Mouse (Mus musculus) left cerebral cortex, postnatal 25 days (tissue): ENCODE results near the gene Jmy. TPM values are rescaled to one million over a fixed set of nuclear protein-coding genes. Genes with fewer than 3 reads are reported as not detected.
A peak's percentile ranks its signal among the peaks of the same experiment; 100 is the strongest.

Source experiments
- DNase-seq, 2 experiments: peaks; one replicate each; pipeline ENCODE4 v3.0.0; 2022; ENCODE audit warnings: low spot score in 2 of 2, mixed read lengths in 1 of 2
- intact Hi-C: fragments of 180-260 bp; cut with DNase I; formaldehyde crosslinking; loops from one replicate; pipeline ENCODE4 v1.15.1; 2025
- total RNA-seq, 2 experiments: library from RNA; stranded (reverse); gene quantifications; 2 replicates each; pipeline ENCODE4 v1.2.3; 2021

The Jmy gene
- total RNA-seq, 2 experiments from 2014 or later = 35.0 to 41.9 TPM

DNA sequence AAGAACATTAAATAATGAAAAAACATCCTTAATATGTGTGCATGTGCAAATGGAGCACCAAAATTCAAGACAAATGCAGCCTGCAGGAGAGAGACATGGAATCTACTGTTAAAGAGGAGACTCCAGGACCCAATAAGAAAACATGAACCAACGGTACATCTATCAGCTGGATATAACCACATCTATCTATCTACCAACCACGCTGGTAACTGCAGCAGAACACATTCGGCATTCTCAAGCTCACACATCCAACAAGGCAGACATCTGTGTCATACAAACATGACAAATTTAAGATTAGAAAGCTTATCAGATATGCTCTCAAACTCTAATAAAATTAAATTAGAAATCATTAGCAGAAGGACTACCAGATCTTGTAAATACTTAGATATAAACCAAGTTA is 21.3 kb downstream of the Jmy start:
- intact Hi-C loops = no loop called here

DNA sequence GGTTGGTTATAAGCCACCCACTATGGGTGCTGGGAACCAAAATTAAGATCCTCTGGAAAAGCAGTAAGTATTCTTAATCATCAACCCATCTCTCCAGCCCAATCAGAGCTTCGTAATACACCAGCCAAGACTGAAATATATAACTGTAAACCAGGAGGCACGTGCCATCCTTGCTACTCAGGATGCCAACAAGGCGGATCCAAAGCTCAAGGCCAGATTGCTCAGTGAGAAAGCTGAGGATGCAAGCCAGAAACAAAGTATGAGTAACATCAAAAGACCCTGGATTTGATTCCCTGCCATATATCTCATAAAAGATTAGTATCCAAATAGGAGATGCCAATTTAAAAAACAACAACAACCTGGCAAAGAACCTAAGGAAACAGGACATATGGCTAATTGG is 31.3 kb downstream of the Jmy start:
- intact Hi-C loops = no loop called here
- no peak for DNase-seq

More for the DNA sequence above, 21.3 kb downstream of the Jmy start:
- no peak for DNase-seq

DNA sequence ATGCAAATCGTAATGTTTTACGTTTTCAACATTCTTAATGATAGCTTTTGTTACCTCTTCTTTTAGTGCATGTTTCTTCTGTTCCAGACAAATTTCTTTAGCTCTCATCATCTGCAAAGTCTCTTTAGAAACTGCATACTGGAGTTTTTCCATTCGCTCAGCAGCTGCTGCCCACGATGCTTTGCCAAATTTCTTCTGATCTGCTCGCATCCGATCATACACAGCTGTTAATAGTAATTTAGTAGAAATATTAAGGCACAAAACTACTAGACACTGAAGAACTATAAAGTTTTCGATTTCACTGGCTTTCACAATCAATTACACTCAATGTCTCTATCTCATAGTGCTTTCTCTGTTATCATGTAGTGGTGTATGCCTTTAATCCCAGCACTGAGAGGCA is 40.0 kb downstream of the Jmy start:
- no peak for DNase-seq
- intact Hi-C loops = no loop called here

DNA sequence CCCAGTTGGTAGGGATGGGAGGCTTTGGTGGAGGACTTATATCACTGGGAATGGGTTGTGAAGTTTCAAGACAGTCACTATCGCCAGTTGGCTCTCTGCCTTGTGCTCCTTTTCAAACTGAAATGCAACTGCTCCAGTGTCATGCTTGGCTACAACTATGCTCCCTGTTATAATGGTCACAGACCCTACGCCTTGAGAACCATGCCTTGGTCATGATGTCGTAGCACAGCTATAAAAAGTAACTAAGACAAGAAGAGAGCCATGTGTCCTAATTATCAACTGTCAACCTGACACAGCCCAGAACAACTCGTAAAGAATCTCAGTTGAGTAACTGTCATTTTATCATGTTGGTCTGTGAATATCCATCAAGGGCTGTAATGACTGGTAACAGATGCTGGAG is 41.0 kb downstream of the Jmy start:
- no peak for DNase-seq
- intact Hi-C loops = no loop called here

DNA sequence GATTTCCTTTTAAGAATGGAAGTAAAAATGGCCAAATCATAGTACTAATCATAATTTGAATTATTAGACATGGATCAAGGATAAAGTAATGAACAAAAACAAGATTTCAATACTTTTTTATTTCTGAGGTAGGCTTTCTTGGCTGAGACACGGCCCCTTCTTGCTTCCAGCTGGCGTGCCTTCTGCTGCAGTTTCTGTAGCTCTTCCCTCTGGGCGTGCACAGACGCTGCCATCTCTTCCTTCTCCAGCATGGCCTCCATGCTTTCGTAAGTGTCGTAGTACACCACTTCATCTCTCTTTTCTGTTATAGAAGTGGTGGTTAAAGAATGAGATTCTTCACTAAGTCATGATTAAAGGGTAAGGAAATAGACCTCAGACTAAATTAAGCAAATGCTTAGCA is 46.3 kb downstream of the Jmy start:
- DNase-seq = peak; percentile 34 to 65
- intact Hi-C loops = no loop called here

DNA sequence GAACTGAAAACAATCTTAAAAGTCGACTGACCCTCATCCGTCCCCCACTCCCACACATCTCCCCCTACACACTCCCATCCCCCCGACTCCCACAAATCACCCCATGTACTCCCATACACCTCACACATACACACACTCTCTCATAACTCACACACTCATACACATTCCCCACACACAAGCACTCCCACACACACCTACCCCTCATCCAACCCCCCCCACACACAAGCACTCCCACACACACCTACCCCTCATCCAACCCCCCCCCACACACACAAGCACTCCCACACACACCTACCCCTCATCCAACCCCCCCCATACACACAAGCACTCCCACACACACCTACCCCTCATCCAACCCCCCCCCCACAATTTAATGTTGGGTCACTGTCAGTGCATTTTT is 59.4 kb downstream of the Jmy start:
- intact Hi-C loops = loop anchor here (5.0 kb wide), 1 partner anchor 172 kb away; no protein-coding TSS in a partner anchor
- DNase-seq = no peak

DNA sequence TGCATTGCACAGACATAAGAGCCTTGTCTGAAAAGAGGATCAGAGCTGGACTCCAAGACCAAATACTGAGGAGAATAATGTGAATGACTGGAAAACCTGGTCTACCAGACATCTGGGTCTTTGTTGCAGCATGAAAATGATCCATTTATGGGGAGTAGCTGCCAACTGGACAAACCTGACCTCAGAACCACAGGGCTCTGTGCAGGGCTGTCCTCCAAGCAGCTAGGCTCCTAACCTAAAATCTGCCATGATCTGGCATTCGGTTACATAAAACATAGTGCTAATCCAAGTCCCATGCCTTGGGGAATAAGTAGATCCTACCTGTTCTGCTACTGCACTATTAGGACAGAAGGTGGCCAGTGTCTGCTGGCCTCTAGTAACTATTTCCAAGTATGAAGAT is 70.4 kb downstream of the Jmy start:
- intact Hi-C loops = loop anchor here (10.0 kb wide), 1 partner anchor 584 kb away; the partner anchor contains the start of gene Mtx3
- DNase-seq = no peak

DNA sequence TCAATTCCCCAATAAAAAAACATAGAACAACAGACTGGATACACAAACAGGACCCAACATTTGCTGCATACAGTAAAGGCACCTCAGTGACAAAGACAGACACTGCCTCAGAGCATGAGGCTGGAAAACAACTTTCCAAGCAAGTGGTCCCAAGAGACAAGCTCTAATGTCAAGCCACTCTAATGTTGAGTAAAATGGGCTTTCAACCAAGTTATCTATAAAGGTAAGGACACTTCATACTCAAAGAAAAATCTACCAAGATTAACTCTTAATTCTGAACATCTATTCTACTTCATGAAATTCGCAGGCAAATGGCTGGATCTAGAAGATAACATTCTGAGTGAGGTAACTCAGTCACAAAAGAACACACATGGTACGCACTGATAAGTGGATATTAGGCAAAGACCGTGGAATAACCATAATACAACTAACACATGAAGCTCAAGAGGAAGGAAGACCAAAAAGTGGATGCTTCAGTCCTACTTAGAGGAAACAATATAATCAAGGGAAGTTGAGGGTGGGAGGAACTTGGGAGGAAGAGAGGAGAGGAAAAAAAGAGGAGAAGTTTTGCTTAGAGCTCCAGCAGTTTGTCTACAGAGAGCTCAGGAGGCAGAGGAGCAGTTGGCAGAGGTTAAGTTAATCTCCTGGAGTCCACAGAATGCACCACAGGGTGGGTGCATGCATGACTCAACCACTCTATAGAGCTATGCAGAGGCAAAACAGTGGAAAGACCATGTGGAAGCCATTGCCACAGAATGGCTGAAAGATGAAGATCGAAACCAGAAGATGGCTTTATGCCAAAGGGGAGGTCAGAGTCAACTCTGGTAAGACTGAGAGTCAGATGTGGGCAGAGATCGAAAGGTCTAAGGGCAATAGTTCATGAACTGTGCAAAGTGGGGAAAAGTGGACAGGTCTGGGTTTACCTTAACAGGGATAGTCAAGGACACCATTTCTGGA is 71.4 kb downstream of the Jmy start:
- DNase-seq = no peak
- intact Hi-C loops = loop anchor here (10.0 kb wide), 1 partner anchor 583 kb away; the partner anchor contains the start of gene Mtx3

DNA sequence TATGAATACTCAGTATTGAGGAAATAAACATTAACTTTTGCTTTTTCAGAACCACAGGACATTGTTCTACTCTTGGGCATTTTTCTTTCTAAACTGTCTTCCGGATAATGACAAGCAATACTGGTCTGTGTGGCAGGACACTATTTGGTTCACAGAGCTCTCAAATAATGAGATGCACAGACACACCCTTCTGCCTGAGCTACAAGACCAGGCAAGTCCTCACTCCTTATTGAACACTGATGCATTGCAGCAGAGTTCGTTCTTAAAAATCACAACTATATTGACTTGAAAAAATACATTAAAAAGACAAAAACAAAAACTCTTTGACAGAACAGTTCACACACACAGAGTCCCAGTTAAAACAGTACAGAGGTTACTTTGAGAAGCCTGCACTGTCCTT is 76.4 kb downstream of the Jmy start:
- no peak for DNase-seq
- intact Hi-C loops = loop anchor here (10.0 kb wide), 1 partner anchor 578 kb away; the partner anchor contains the start of gene Mtx3

DNA sequence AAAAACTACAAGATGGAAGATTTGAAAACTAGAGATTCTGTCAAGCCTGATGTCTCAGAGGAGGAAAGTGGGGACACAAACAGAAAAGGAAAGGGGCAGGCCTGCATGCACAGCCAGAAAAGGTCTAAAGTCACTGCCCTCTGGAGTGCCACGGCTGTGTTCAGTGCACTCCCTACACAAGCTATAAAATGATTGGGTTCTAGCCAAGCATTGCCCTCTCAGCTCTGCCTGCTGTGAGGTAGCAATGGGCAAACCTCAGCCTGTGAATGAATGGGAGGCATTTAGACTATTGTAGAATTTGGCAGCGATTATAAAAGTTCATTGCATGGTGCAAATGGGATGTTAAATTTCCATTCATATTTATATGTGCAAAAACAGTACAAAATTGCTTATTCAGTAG is 79.8 kb downstream of the Jmy start:
- intact Hi-C loops = loop anchor here (10.0 kb wide), 1 partner anchor 575 kb away; the partner anchor contains the start of gene Mtx3
- DNase-seq = no peak

DNA sequence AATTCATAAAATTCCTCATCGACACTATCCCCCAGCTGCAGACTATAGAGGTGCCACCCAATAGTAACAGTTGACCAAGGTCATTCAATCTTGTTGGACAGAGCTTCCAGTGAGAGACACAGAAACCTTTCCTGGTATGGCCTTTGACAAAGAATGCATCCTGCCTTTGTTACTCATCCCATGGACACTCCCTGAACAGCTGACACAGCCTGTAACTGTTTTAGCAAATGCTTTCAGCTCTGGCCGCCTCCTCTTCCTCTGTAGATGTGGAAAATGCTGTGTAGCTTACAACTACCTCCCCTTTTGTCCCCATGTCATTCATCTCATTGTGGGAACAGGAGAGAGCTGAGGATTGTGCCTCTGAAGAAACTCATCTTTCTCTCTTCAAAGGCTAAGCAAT is 81.3 kb downstream of the Jmy start:
- intact Hi-C loops = no loop called here
- no peak for DNase-seq

DNA sequence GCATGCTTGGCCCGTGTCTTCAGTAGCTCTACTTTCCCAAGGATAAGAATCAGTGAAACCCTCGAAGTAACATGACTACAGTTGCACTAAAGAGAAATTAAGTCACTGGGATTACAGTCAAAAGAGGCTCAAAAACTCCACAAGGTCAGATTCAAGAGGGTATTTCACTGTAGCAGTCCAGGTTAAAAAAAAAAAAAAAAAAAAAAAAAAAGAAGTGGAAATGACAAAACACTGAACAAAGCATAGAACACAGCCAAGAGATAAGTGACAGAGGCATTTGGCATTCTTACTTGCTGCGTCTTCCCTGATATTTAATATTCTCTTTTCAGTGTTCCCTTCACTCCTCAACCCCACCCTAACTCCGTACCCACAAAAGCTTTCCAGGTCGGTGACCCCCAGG is 84.6 kb downstream of the Jmy start:
- intact Hi-C loops = no loop called here
- DNase-seq = no peak

DNA sequence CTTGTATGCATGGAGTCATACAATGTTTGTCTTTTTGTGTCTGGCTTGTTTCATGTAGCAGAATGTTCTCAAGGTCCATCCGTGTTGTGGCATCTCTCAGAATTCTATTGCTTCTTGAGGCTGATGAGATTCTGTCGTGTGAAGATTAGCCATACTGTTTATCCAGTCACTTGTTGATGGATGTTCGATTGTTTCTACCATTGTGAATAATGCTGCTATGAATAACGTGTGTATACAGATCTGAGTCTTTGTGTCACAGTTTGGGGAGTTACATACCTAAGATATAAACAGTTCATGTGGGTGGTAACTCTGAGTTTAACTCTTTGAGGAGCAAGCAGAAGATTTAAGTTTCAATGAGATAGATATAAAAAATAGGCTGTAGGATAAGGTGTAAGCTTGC is 89.3 kb downstream of the Jmy start:
- intact Hi-C loops = no loop called here

DNA sequence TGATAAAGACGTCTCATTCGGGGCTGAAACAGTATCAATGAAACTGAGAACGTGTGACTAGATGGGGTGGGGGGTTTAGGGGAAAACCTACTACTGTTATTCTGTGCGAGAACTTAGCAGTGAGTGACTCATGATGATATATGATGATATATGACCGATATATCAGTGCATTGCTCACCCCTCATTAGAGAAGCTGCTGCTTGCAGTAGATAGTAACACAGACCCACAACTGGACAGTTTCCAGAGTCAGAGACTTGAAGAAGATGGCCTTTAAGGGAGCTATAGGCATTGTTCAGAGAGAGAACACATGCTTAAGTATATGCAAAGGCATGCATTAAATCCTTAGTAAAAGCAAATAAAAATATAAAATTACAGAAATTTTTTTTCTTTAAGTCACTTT is 92.8 kb downstream of the Jmy start:
- no peak for DNase-seq
- intact Hi-C loops = loop anchor here (10.0 kb wide), 1 partner anchor 652 kb away; no protein-coding TSS in a partner anchor

More for the DNA sequence above, 89.3 kb downstream of the Jmy start:
- no peak for DNase-seq

DNA sequence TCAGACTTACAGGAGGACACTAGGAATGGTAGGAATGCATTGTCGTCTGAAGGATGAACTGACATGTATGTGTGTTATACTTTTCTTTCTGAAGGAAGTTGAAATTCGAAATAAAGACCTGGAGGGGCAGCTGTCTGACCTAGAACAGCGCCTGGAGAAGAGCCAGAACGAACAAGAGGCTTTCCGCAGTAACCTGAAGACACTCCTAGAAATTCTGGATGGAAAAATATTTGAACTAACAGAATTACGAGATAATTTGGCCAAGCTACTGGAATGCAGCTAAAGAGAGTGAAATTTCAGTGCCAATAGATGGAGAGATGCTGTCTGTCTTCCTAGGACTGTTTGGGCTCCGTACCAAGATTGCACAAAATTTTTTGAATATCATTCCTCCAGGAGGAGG is 97.7 kb downstream of the Jmy start:
- no peak for DNase-seq
- intact Hi-C loops = loop anchor here (10.0 kb wide), 1 partner anchor 647 kb away; no protein-coding TSS in a partner anchor

DNA sequence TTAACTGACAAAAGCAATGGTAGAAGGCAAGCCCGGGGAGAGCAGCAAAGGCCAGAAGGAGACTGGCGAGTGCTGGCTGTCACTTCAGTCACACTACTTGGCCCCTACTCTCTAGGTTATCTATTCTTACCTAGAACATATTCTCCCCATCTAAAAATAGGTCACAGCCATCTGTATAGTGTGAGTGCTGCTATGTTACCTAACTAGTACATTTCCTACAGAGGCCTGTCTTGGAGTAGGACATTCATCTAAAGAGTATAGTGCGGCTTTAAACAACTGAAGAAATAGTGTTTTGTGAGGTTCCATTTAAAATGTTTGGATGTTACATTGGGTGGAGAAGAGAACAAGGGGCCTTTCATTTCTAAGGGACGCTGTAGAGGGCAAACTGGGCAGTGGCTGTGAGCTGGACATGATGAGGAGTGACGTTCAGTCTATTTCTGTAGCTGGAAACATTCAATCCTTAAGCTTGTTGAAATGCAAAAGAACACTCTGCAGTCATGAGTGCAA is 99.8 kb downstream of the Jmy start:
- peak; percentile 26 to 73 for DNase-seq
- intact Hi-C loops = loop anchor here (10.0 kb wide), 1 partner anchor 645 kb away; no protein-coding TSS in a partner anchor

DNA sequence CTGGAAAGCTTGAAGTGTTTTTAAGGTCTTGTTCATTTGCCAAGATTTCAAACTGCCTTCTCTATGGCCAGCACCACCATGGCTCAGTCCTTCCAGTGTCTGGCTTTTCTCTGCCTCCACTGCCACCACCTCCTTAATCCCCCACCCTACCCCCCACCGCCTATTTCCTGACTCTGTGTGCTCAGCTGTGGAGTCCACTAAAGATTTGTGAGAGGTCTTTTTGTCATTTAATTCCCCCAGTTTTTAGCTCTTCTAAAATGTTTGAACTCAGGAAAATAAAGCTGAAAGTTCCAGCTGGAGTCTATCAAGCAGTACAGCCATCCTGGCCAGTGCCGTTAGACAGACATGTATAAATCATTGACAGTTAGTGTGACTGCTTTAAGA is 110.4 kb downstream of the Jmy start:
- intact Hi-C loops = no loop called here
- no peak for DNase-seq

DNA sequence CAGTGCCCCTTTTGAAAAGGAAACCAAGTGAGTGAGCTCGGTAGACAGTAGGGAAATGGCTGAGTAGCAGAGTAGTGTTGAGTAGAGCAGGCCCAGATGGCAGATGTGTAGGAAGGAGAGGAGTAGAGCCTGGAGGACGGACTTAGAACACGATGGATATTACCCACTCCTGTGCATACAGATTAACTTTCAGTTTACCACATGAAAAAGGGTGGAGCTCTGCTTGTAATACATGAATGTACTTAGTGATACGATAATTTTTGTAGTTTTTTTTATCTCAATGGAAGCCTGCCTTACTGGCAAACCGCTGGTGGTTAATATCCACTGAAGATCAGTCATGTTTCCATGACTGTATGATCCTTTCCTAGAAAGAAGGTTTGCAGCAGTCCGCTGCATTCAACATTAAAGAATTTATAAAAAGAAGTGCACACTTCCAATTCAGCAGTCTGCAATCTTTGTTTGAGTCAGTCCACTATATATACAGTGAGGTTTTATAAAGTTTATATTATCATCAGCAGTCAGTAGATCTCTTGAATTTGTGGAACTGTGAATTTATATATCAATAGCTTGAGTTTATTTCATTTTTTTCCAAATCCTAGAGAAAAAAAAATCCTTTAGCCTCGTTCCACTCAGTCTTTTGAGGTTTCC is 110.9 kb downstream of the Jmy start:
- DNase-seq = no peak
- intact Hi-C loops = no loop called here

DNA sequence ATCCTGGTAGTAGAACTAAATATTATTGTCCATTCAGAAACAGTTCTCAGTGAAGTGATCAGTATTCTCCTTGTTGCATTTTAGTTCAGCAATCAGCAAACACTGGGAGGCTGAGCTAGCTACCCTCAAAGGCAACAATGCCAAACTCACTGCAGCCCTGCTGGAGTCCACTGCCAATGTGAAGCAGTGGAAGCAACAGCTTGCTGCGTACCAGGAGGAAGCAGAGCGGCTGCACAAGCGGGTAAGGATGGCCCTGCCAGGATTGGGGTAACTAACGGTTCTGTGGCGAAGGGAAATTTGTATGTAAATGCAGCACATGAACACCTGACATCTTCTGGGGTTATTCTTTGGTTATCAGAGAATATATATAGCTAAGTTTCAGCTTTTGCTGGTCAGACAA is 112.2 kb downstream of the Jmy start:
- intact Hi-C loops = no loop called here
- no peak for DNase-seq

DNA sequence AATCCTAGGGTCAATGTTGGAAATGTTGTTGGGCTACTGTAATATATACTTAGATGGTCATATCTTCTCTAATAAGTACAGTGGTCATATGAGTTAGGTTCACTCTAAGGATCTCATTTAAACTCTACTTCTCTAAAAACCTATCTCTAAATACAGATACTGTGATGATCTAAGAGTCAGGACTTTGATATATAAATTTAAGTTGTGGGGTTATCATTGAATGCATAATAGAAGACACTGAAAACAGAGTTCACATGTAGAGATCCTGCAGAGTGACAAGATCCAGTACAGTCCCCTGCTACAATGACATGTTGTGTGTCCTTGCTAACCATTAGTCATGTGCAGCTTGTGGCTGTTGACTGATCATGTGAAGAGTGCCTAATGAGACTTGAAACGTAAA is 114.5 kb downstream of the Jmy start:
- no peak for DNase-seq
- intact Hi-C loops = no loop called here
